Mouse (Mus musculus) embryonic facial prominence, embryonic 10.5 days (tissue): ENCODE measurements at regions not wholly inside any gene's neighbourhood (a gene's known extent, or its start where the extent isn't known, plus 50 kb on each side); places are given as distances from the start of the nearest gene placed in this dataset.

Experiments
- DNase-seq: peaks from one replicate; pipeline ENCODE4 v3.0.0-alpha.2; 2017; ENCODE audit warnings: low spot score
- H3K27ac ChIP-seq: fragments of 300-500 bp; sonication (generic); replicated peaks from 2 replicates; pipeline ENCODE4 v1.5.1; 2016; ENCODE audit warnings: mild to moderate bottlenecking
- H3K27me3 ChIP-seq: fragments of 300-500 bp; sonication (generic); replicated peaks from 2 replicates; pipeline ENCODE4 v1.6.1; 2016; ENCODE audit warnings: low read depth, mild to moderate bottlenecking; ENCODE audit not compliant: poor library complexity, severe bottlenecking
- H3K36me3 ChIP-seq: fragments of 300-500 bp; sonication (generic); replicated peaks from 2 replicates; pipeline ENCODE4 v1.6.1; 2016; ENCODE audit warnings: mild to moderate bottlenecking, moderate library complexity
- H3K4me1 ChIP-seq: fragments of 300-500 bp; sonication (generic); 2 replicates; pipeline ENCODE4 v1.6.1; 2016
- H3K4me3 ChIP-seq: fragments of 300-500 bp; sonication (generic); 2 replicates; pipeline ENCODE4 v1.5.1; 2016; ENCODE audit warnings: mild to moderate bottlenecking, moderate library complexity
- H3K9me3 ChIP-seq: fragments of 300-500 bp; sonication (generic); 2 replicates; pipeline ENCODE4 v1.6.1; 2016; ENCODE audit warnings: mild to moderate bottlenecking
- WGBS: fragments of 180-500 bp; shearing (Covaris S2); methylation state at CpG from one replicate; pipeline ENCODE4 v1.1.7; 2016; 5-methylcytosine and 5-hydroxymethylcytosine counted together

GRCm38 (mm10) chr13:101550526-101550925 is 217.5 kb downstream of the Pik3r1 start:
- Histone ChIP-seq H3K36me3 (no peaks in the 10 kb centered on the region), H3K4me1 (peaks cover 23% of the 10 kb centered on the region), H3K4me3 (no peak overlapping the region), H3K27ac (no peak overlapping the region), H3K9me3 (no peaks in the 10 kb centered on the region), H3K27me3 (no peaks in the 10 kb centered on the region)
- 83% methylated on average over 5 of the region's 5 CpGs for WGBS
- DNase-seq = no peak

- DNase-seq = no peak
- WGBS = 44% methylated on average over 6 of the region's 6 CpGs
- H3K4me1 ChIP-seq = peaks cover 20% of the 10 kb centered on the region
- H3K36me3 ChIP-seq = no peaks in the 10 kb centered on the region
- no peaks in the 10 kb centered on the region for H3K9me3 ChIP-seq
- H3K27ac ChIP-seq = 0 out of 2 replicates have a peak overlapping the region, but pooled peaks have one; percentile 24
- no peak overlapping the region for H3K4me3 ChIP-seq
- no peaks in the 10 kb centered on the region for H3K27me3 ChIP-seq
These were observed 220.1 kb downstream of the Pik3r1 start for GRCm38 (mm10) chr13:101547887-101548286.

- no peak for DNase-seq
- Histone ChIP-seq H3K27ac (no peak overlapping the region), H3K27me3 (no peaks in the 10 kb centered on the region), H3K9me3 (no peaks in the 10 kb centered on the region), H3K4me1 (peaks cover 20% of the 10 kb centered on the region), H3K36me3 (no peaks in the 10 kb centered on the region), H3K4me3 (no peak overlapping the region)
- WGBS = 85% methylated on average over 2 of the region's 2 CpGs
These were observed 220.7 kb downstream of the Pik3r1 start for GRCm38 (mm10) chr13:101547365-101547764.

GRCm38 (mm10) chr13:101545344-101546181 is 222.5 kb downstream of the Pik3r1 start:
- Histone ChIP-seq H3K4me3 (no peak overlapping the region), H3K27me3 (no peaks in the 10 kb centered on the region), H3K9me3 (no peaks in the 10 kb centered on the region), H3K27ac (no peak overlapping the region), H3K4me1 (peaks cover 27% of the 10 kb centered on the region), H3K36me3 (no peaks in the 10 kb centered on the region)
- 41% methylated on average over 6 of the region's 6 CpGs for WGBS
- no peak for DNase-seq

- Histone ChIP-seq H3K9me3 (no peaks in the 10 kb centered on the region), H3K27ac (peak overlapping the region; percentile 19), H3K36me3 (no peaks in the 10 kb centered on the region), H3K27me3 (no peaks in the 10 kb centered on the region), H3K4me1 (peaks cover 28% of the 10 kb centered on the region), H3K4me3 (no peak overlapping the region)
- WGBS = 47% methylated on average over 14 of the region's 14 CpGs
- DNase-seq = no peak
These were observed 227.4 kb downstream of the Pik3r1 start for GRCm38 (mm10) chr13:101540391-101541191.

GRCm38 (mm10) chr13:101538110-101538509 is 229.9 kb downstream of the Pik3r1 start:
- no peaks in the 10 kb centered on the region for H3K36me3 ChIP-seq
- 80% methylated on average over 1 of the region's 1 CpGs for WGBS
- no peaks in the 10 kb centered on the region for H3K9me3 ChIP-seq
- no peak for DNase-seq
- no peak overlapping the region for H3K4me3 ChIP-seq
- H3K4me1 ChIP-seq = peaks cover 38% of the 10 kb centered on the region
- no peak overlapping the region for H3K27ac ChIP-seq
- no peaks in the 10 kb centered on the region for H3K27me3 ChIP-seq

GRCm38 (mm10) chr13:101536019-101536418 is 232.0 kb downstream of the Pik3r1 start:
- Histone ChIP-seq H3K4me3 (no peak overlapping the region), H3K36me3 (no peaks in the 10 kb centered on the region), H3K27me3 (no peaks in the 10 kb centered on the region), H3K9me3 (no peaks in the 10 kb centered on the region), H3K4me1 (peaks cover 39% of the 10 kb centered on the region), H3K27ac (no peak overlapping the region)
- 92% methylated on average over 1 of the region's 1 CpGs for WGBS
- DNase-seq = no peak

GRCm38 (mm10) chr13:101535331-101535866 is 232.6 kb downstream of the Pik3r1 start:
- Histone ChIP-seq H3K9me3 (no peaks in the 10 kb centered on the region), H3K4me1 (peaks cover 32% of the 10 kb centered on the region), H3K27ac (no peak overlapping the region), H3K27me3 (no peaks in the 10 kb centered on the region), H3K36me3 (no peaks in the 10 kb centered on the region), H3K4me3 (no peak overlapping the region)
- no peak for DNase-seq
- WGBS = 83% methylated on average over 3 of the region's 3 CpGs

GRCm38 (mm10) chr13:101534490-101534889 is 233.5 kb downstream of the Pik3r1 start:
- Histone ChIP-seq H3K27me3 (no peaks in the 10 kb centered on the region), H3K4me3 (no peak overlapping the region), H3K36me3 (no peaks in the 10 kb centered on the region), H3K4me1 (peaks cover 26% of the 10 kb centered on the region), H3K9me3 (no peaks in the 10 kb centered on the region), H3K27ac (no peak overlapping the region)
- no peak for DNase-seq
- WGBS = 50% methylated on average over 6 of the region's 6 CpGs

- no peak for DNase-seq
- WGBS = 76% methylated on average over 4 of the region's 4 CpGs
- Histone ChIP-seq H3K9me3 (no peaks in the 10 kb centered on the region), H3K27me3 (no peaks in the 10 kb centered on the region), H3K36me3 (no peaks in the 10 kb centered on the region), H3K4me3 (no peak overlapping the region), H3K27ac (no peak overlapping the region), H3K4me1 (peaks cover 20% of the 10 kb centered on the region)
These were observed 235.1 kb downstream of the Pik3r1 start for GRCm38 (mm10) chr13:101532913-101533312.

GRCm38 (mm10) chr13:101527691-101528090 is 240.3 kb downstream of the Pik3r1 start:
- Histone ChIP-seq H3K4me3 (no peak overlapping the region), H3K27me3 (no peaks in the 10 kb centered on the region), H3K4me1 (no peaks in the 10 kb centered on the region), H3K36me3 (no peaks in the 10 kb centered on the region), H3K27ac (no peak overlapping the region), H3K9me3 (no peaks in the 10 kb centered on the region)
- WGBS = 77% methylated on average over 5 of the region's 5 CpGs
- no peak for DNase-seq

GRCm38 (mm10) chr13:101524781-101525180 is 243.2 kb downstream of the Pik3r1 start:
- H3K4me3 ChIP-seq = no peak overlapping the region
- H3K27ac ChIP-seq = no peak overlapping the region
- WGBS = 91% methylated on average over 3 of the region's 3 CpGs

More at GRCm38 (mm10) chr13:101524781-101525180, 243.2 kb downstream of the Pik3r1 start:
- no peaks in the 10 kb centered on the region for H3K27me3 ChIP-seq
- H3K36me3 ChIP-seq = no peaks in the 10 kb centered on the region
- DNase-seq = no peak
- no peaks in the 10 kb centered on the region for H3K4me1 ChIP-seq
- H3K9me3 ChIP-seq = no peaks in the 10 kb centered on the region
